Mouse (Mus musculus): ENCODE measurements around the gene Ttc39b.

GRCm38 (mm10) chr4:83170741-83171140 is 153.3 kb downstream of the Ttc39b start:
- TF ChIP-seq CTCF (IDR thresholded peaks at IDR 0.05; ENCODE audit: low read depth, low read length), result no peak
- no peak for TF ChIP-seq TAL1 (conservative IDR thresholded peaks at IDR 0.05; ENCODE audit: low read depth, low read length)
- no peak for TF ChIP-seq GATA1 (IDR thresholded peaks at IDR 0.05; ENCODE audit: borderline replicate concordance, low read length)

Data from G1E (cell line).